Mouse (Mus musculus) gastrocnemius, adult 2 months (tissue): ENCODE measurements at regions not wholly inside any gene's neighbourhood (a gene's known extent, or its start where the extent isn't known, plus 50 kb on each side); places are given as distances from the start of the nearest gene placed in this dataset.

ENCODE experiments used
- DNase-seq: peaks from one replicate; pipeline ENCODE4 v3.0.0; 2022
- H3K27ac ChIP-seq: fragments of 200-600 bp; 2 replicates; pipeline ENCODE4 v1.8.1; 2022; ENCODE audit warnings: mild to moderate bottlenecking
- H3K4me3 ChIP-seq: fragments of 200-600 bp; 2 replicates; pipeline ENCODE4 v1.8.1; 2022; ENCODE audit warnings: mild to moderate bottlenecking, moderate library complexity
- CTCF ChIP-seq: fragments of 200-600 bp; IDR thresholded peaks from 2 replicates; pipeline ENCODE4 v1.8.1; 2022; ENCODE audit warnings: antibody characterized with exemption, mild to moderate bottlenecking, moderate library complexity
- intact Hi-C: fragments of 180-260 bp; cut with DNase I; formaldehyde crosslinking; loops from one replicate; pipeline ENCODE4 v1.15.1; 2025

- no peak for DNase-seq
- H3K4me3 ChIP-seq: no peak overlapping the region
- no peak for TF ChIP-seq CTCF
- no peak overlapping the region for H3K27ac ChIP-seq
- intact Hi-C loops: no loop called here
Observed at GRCm38 (mm10) chr4:131212711-131213110, 268.5 kb downstream of the Matn1 start.

GRCm38 (mm10) chr4:131215682-131216081, 271.5 kb downstream of the Matn1 start:
- intact Hi-C loops: no loop called here
- no peak for TF ChIP-seq CTCF
- DNase-seq: no peak
- H3K4me3 ChIP-seq: no peak overlapping the region
- H3K27ac ChIP-seq: no peak overlapping the region

- TF ChIP-seq CTCF: no peak
- no peak for DNase-seq
- intact Hi-C loops: no loop called here
Observed at GRCm38 (mm10) chr4:131216361-131216760, 272.2 kb downstream of the Matn1 start.

GRCm38 (mm10) chr4:131217083-131217482, 272.9 kb downstream of the Matn1 start:
- Histone ChIP-seq H3K4me3 (no peak overlapping the region), H3K27ac (no peak overlapping the region)
- TF ChIP-seq CTCF: no peak
- intact Hi-C loops: no loop called here
- DNase-seq: no peak

More at GRCm38 (mm10) chr4:131216361-131216760, 272.2 kb downstream of the Matn1 start:
- no peak overlapping the region for H3K27ac ChIP-seq
- no peak overlapping the region for H3K4me3 ChIP-seq

GRCm38 (mm10) chr4:131217571-131218155, 273.5 kb downstream of the Matn1 start:
- TF ChIP-seq CTCF: no peak
- intact Hi-C loops: no loop called here

GRCm38 (mm10) chr4:131220966-131221365, 276.8 kb downstream of the Matn1 start:
- Histone ChIP-seq H3K4me3 (no peak overlapping the region), H3K27ac (no peak overlapping the region)
- intact Hi-C loops: no loop called here
- no peak for TF ChIP-seq CTCF
- DNase-seq: no peak

More at GRCm38 (mm10) chr4:131217571-131218155, 273.5 kb downstream of the Matn1 start:
- no peak for DNase-seq
- Histone ChIP-seq H3K27ac (no peak overlapping the region), H3K4me3 (no peak overlapping the region)

- no peak for DNase-seq
- no peak overlapping the region for H3K27ac ChIP-seq
- intact Hi-C loops: no loop called here
- TF ChIP-seq CTCF: no peak
- no peak overlapping the region for H3K4me3 ChIP-seq
Observed at GRCm38 (mm10) chr4:131230361-131230760, 286.2 kb downstream of the Matn1 start.

GRCm38 (mm10) chr4:131236611-131237031, 292.4 kb downstream of the Matn1 start:
- Histone ChIP-seq H3K27ac (no peak overlapping the region), H3K4me3 (no peak overlapping the region)
- DNase-seq: no peak
- no peak for TF ChIP-seq CTCF
- intact Hi-C loops: no loop called here

- Histone ChIP-seq H3K4me3 (no peak overlapping the region), H3K27ac (no peak overlapping the region)
- no peak for TF ChIP-seq CTCF
- no peak for DNase-seq
- intact Hi-C loops: no loop called here
Observed at GRCm38 (mm10) chr4:131238591-131238990, 294.4 kb downstream of the Matn1 start.

GRCm38 (mm10) chr4:131239132-131239531, 294.9 kb downstream of the Matn1 start:
- no peak overlapping the region for H3K4me3 ChIP-seq
- peak; percentile 9; the same call in 1 of the 2 replicates for TF ChIP-seq CTCF
- intact Hi-C loops: no loop called here
- no peak for DNase-seq
- no peak overlapping the region for H3K27ac ChIP-seq

- no peak for TF ChIP-seq CTCF
- H3K27ac ChIP-seq: no peak overlapping the region
- no peak overlapping the region for H3K4me3 ChIP-seq
- intact Hi-C loops: no loop called here
- DNase-seq: no peak
Observed at GRCm38 (mm10) chr4:131240457-131240856, 296.3 kb downstream of the Matn1 start.

- no peak for DNase-seq
- intact Hi-C loops: no loop called here
- no peak for TF ChIP-seq CTCF
- Histone ChIP-seq H3K27ac (no peak overlapping the region), H3K4me3 (no peak overlapping the region)
Observed at GRCm38 (mm10) chr4:131242250-131242649, 298.1 kb downstream of the Matn1 start.

GRCm38 (mm10) chr4:131243744-131244387, 299.7 kb downstream of the Matn1 start:
- no peak for TF ChIP-seq CTCF
- H3K4me3 ChIP-seq: no peak overlapping the region
- intact Hi-C loops: no loop called here
- H3K27ac ChIP-seq: no peak overlapping the region
- DNase-seq: no peak
